Mouse (Mus musculus): ENCODE measurements around the gene Rere.
"Not testable (repeated sequence)": the region's sequence is repeated elsewhere in the genome, so short reads cannot be mapped to it uniquely, and the experiment has no call there.

Rere gene

DNA sequence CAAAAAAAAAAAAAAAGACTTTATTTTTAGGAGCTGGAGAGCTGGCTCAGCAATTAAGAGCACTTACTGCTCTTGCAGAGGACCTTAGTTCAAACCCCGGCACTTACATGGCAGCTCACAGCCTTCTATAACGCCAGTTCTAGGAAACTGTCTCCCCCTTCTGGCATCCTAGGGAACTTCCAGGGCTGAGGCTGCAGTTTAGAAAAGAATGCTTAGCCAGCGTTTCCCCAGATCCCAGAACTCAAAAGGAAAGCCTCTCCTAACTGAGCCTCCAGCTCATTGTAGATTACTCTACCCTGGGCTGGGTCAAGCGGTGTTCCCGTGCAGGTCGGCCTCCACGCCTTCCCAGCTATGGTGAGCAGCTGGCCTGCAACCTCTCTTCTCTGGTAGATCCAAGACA lies 16.5 kb upstream of the Rere start:
- DNase-seq (ENCODE audit: low read depth, low spot score): peak; percentile 51
- Histone ChIP-seq H3K36me3 (ENCODE audit: control insufficient read depth, insufficient read depth, low read length, poor library complexity, severe bottlenecking) (no peaks in the 10 kb centered on the region), H3K27me3 (ENCODE audit: control insufficient read depth, insufficient read depth, low read length, poor library complexity, severe bottlenecking) (no peaks in the 10 kb centered on the region; the same call in 1 of the 2 replicates)

DNA sequence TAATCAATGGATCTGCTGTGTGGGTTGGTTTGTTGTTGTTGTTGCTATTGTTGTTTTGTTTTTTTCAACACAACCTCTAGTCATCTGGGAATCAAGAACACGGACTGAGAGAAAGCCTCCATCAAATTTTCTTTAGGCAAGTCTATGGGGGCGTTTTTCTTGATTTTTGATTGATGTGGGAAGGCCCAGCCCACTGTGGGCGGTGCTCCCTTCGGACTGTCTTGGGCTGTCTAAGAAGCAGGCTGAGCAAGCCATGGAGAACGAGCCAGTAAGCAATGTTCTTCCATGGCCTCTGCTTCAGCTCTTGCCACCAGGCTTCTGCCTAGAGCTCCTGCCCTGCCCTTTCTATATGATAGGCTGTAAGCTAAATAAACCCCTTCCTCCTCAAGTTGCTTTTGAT lies 16.0 kb upstream of the Rere start:
- Histone ChIP-seq H3K36me3 (ENCODE audit: control insufficient read depth, insufficient read depth, low read length, poor library complexity, severe bottlenecking) (no peaks in the 10 kb centered on the region), H3K27me3 (ENCODE audit: control insufficient read depth, insufficient read depth, low read length, poor library complexity, severe bottlenecking) (no peaks in the 10 kb centered on the region; the same call in 1 of the 2 replicates)
- no peak for DNase-seq (ENCODE audit: low read depth, low spot score)

DNA sequence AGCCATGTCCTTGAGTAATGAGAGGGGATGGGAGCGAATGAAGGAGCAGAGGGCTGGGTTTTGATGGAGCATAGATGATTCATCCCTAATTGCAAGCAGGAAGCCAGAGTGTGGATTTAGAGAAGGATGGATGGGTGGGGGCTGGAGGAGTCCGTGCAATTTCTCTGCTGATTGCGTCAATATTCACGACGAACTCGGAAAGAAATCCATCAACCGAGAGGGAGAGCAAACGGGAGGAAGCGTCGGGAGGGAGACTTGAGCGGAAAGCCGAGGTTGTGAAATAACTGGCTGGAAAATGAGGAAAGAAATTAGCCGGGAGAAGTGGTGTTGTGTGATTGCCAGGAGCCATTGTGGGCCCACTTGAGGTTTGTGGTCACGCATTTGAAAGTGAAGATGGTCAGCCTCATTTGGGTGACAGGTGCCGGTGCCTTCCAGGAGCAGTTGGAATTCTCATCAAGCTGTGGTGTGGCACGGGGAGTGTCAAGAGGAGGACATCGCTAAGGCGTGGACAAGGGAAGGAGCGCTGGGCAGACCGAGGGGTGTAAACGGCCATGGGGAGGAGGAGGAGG lies 14.7 kb upstream of the Rere start:
- Histone ChIP-seq H3K36me3 (ENCODE audit: control insufficient read depth, insufficient read depth, low read length, poor library complexity, severe bottlenecking) (no peaks in the 10 kb centered on the region), H3K27me3 (ENCODE audit: control insufficient read depth, insufficient read depth, low read length, poor library complexity, severe bottlenecking) (no peaks in the 10 kb centered on the region; the same call in 1 of the 2 replicates)
- DNase-seq (ENCODE audit: low read depth, low spot score): no peak

DNA sequence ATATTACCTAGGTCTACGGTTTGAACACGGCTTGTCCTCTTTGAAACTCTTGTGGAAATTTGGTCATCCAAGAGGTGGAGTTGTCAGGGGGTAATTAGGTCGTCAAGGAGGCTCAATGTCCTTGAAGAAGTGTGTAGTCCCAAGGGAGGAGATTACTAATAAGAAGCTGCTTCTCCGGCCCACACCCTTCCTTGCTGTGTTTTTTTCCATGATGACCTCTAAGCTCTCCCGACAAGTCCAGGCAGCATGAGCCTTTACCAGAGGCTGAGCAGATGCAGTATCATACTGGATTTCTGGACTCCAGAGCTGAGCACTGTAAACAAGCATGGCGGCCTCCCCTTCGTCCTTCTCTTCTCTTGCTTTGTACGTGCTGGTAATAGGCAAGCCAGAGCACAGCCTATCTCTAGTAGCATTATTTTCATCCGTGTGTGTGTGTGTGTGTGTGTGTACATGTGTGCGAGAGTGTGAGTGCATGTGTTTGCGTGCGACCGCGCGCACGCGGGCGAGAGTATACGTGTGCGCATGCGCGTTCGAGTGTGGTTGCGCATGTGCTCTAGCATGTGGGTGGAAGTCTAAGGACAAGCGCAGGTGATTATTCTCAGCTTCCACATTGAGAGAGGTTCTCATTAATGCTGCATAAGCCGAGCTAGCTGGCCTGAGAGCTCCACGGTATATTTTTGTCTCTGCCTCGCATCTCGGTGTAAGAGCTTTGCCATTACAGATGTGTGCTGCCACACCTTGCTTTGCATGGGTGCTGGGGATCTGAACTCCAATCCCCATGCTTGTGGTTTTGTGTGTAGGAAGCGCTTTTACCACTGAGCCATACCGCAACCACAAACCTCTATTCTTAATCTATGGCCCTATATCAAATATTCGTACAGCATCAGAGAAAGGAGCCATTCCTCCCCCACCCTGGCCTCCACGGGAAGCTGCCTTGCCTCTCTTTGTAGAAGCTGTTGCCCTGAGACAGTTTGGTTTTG lies 12.5 kb upstream of the Rere start:
- DNase-seq (ENCODE audit: low read depth, low spot score): peak; percentile 50
- Histone ChIP-seq H3K36me3 (ENCODE audit: control insufficient read depth, insufficient read depth, low read length, poor library complexity, severe bottlenecking) (no peaks in the 10 kb centered on the region), H3K27me3 (ENCODE audit: control insufficient read depth, insufficient read depth, low read length, poor library complexity, severe bottlenecking) (no peaks in the 10 kb centered on the region; the same call in 1 of the 2 replicates)

DNA sequence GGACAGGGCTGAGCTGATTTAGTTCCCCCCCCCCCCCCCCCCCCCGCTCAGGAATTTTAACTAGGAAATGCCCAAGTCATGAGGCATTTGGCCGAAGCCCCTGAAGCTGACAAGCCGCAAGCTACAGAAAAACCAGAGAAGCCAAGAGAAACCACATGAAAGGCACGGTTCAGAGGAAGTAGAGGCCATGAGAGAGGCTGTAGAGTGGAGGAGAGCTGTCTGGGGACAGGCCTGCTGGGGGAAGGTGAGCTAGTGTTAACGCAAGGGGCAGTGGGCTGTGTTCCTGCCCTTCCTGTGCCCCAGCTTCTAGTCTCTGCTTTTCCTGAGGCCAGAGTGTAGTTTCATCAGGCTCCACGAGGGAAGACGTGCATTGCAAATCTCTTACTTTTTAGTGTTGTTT lies 11.8 kb upstream of the Rere start:
- DNase-seq (ENCODE audit: low read depth, low spot score): peak; percentile 44
- no peaks in the 10 kb centered on the region; the same call in 1 of the 2 replicates for H3K27me3 ChIP-seq (ENCODE audit: control insufficient read depth, insufficient read depth, low read length, poor library complexity, severe bottlenecking)
- no peaks in the 10 kb centered on the region for H3K36me3 ChIP-seq (ENCODE audit: control insufficient read depth, insufficient read depth, low read length, poor library complexity, severe bottlenecking)

DNA sequence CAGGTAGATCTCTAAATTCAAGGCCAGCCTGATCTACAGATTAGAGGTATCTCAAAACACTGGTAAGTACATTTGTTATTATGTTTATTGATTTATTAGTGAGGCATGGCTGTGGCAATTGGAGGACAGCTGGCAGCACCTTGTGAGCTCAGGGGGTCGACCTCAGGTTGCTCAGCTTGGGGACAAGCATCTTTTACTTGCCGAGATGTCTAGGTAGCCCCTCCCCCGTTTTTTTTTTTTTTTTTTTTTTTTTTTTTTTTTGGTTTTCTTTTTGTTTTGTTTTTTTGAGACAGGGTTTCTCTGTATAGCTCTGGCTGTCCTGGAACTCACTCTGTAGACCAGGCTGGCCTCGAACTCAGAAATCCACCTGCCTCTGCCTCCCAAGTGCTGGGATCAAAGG lies 10.7 kb upstream of the Rere start:
- not testable (repeated sequence) for DNase-seq (ENCODE audit: low read depth, low spot score); H3K27me3 ChIP-seq (ENCODE audit: control insufficient read depth, insufficient read depth, low read length, poor library complexity, severe bottlenecking); H3K36me3 ChIP-seq (ENCODE audit: control insufficient read depth, insufficient read depth, low read length, poor library complexity, severe bottlenecking)

DNA sequence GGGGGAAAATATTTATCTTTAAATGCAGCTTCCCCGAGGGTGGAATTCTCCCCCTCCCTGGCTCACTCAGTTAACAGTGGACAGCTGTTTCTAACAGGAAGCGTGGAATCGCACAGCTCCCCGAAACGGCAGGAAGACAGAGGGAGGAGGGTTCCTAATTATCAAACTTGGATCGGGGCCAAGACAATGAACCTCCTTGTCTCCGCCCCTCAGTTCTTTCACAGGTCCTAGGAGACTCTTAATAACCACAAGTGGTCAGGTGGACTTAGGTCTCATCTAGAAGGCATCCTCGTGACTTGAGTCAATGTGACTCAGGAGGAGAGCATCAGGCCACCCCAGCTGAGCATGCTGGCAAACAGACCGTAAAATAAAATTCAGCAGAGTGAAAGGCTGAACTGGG lies 8.7 kb upstream of the Rere start:
- Histone ChIP-seq H3K27me3 (ENCODE audit: control insufficient read depth, insufficient read depth, low read length, poor library complexity, severe bottlenecking) (no peaks in the 10 kb centered on the region; the same call in 1 of the 2 replicates), H3K36me3 (ENCODE audit: control insufficient read depth, insufficient read depth, low read length, poor library complexity, severe bottlenecking) (no peaks in the 10 kb centered on the region)
- peak; percentile 74 for DNase-seq (ENCODE audit: low read depth, low spot score)

DNA sequence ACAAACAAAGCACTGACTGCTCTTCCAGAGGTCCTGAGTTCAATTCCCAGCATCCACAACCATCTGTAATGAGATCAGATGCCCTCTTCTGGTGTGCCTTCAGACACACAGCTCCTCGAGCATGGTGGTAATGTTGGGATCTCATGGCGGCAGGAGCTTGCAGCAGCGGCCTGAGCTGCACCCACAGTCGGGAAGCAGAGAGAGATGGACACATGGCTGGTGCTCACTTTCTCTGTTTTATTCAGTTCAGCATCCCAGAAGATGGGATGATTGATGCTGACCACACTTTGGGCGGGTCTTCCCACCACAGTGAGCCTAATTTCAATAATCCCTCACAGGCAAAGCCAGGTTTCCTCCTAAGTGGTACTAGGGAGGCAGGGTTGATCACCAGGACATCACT lies 5.9 kb upstream of the Rere start:
- no peaks in the 10 kb centered on the region for H3K27me3 ChIP-seq (ENCODE audit: control insufficient read depth, insufficient read depth, low read length, poor library complexity, severe bottlenecking)
- DNase-seq (ENCODE audit: low read depth, low spot score): no peak
- no peaks in the 10 kb centered on the region for H3K36me3 ChIP-seq (ENCODE audit: control insufficient read depth, insufficient read depth, low read length, poor library complexity, severe bottlenecking)

DNA sequence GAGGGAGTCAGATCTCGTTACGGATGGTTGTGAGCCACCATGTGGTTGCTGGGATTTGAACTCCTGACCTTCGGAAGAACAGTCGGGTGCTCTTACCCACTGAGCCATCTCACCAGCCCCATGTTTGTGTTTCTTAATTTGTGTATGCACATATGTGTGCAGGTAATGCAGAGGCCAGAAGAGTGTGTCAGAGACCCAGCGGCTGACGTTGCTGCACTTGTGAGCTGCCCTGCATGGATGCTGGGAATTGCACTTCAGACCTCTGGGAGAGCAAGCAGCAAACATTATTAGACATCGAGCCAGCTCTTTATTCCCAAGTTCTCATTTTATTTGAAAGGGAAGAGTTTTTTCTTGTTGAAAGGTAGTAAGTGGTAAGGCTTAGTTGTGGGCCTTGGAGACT lies 2.1 kb upstream of the Rere start:
- not testable (repeated sequence) for H3K36me3 ChIP-seq (ENCODE audit: control insufficient read depth, insufficient read depth, low read length, poor library complexity, severe bottlenecking); H3K27me3 ChIP-seq (ENCODE audit: control insufficient read depth, insufficient read depth, low read length, poor library complexity, severe bottlenecking); DNase-seq (ENCODE audit: low read depth, low spot score)

DNA sequence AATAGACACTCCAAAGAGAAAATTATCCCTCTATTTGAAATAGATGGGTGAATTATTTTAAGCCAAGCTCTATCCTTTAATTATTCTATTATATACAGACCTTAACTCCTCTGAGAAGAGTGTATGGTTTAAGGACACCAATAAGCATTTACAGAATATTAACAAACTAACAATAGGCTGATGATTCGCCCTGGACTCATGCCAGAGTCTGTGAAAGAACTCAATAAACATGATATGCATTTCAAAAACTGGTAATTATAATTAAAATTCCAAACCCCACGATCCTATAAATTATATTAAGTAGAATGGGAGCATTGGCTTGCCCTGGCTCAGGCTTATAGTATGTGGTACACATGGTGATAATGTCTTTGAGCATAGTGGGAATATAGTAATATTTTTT lies 1.4 kb upstream of the Rere start:
- DNase-seq (ENCODE audit: low read depth, low spot score): no peak
- no peaks in the 10 kb centered on the region for H3K27me3 ChIP-seq (ENCODE audit: control insufficient read depth, insufficient read depth, low read length, poor library complexity, severe bottlenecking)
- H3K36me3 ChIP-seq (ENCODE audit: control insufficient read depth, insufficient read depth, low read length, poor library complexity, severe bottlenecking): no peaks in the 10 kb centered on the region

DNA sequence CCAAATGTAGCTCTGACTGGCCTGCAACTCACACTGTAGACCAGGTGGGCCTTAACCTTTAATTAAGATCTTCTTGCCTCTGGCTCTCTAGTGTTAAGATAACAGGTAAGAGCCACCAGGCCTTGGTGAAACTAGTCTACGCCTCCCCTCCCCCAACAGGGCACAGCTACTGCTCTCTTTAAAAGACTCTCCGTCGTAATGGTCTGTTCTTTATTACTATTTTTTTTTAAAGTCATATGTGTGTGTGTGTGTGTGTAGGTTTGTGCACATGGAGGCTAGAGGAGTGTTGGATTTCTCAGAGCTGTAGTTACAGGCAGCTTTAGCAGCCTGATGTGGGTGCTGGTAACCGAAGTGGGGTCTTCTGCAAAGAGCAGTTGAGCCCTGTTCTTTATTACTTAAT lies 987 bp upstream of the Rere start:
- no peak for DNase-seq (ENCODE audit: low read depth, low spot score)
- no peaks in the 10 kb centered on the region for H3K36me3 ChIP-seq (ENCODE audit: control insufficient read depth, insufficient read depth, low read length, poor library complexity, severe bottlenecking)

DNA sequence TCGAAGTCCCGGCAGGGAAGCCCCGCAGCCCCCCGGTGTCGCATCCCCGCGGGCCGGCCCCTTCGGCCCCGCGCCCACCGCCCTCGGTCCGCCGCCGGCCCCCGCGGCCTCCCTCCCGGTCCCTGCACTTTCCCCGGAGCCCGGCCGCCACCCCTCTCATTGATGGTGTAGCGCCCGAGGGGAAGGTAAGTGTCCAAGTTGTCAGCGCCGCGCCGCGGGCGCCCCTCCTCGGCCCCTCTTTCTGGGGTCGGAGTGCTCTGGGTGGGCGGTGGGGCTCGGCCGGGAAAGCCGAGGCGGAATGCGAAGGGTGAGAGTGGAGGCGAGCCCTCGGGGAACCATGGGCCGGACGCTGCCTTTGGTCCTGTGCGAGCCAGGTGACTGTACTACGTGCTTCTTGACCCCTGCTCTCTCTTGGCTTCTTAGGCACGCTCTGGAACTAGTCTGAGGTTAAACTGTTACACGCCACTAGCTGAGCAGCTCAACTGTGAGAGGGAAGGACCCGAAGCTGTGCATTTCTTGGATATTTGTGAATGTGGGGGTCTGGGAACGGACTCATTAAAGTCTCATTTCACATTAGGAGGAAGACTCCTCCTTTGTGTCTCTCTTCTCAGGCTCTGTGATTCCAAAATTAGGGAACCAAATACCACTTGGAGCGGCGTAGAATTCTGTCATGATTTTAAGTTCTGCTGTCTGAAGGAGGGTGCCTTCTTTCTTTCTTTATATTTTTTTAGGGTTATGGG lies 615 bp downstream of the Rere start:
- DNase-seq (ENCODE audit: low read depth, low spot score): peak; percentile 50
- Histone ChIP-seq H3K36me3 (ENCODE audit: control insufficient read depth, insufficient read depth, low read length, poor library complexity, severe bottlenecking) (no peaks in the 10 kb centered on the region), H3K27me3 (ENCODE audit: control insufficient read depth, insufficient read depth, low read length, poor library complexity, severe bottlenecking) (no peaks in the 10 kb centered on the region)

More for the DNA sequence above, 987 bp upstream of the Rere start:
- H3K27me3 ChIP-seq (ENCODE audit: control insufficient read depth, insufficient read depth, low read length, poor library complexity, severe bottlenecking): no peaks in the 10 kb centered on the region

DNA sequence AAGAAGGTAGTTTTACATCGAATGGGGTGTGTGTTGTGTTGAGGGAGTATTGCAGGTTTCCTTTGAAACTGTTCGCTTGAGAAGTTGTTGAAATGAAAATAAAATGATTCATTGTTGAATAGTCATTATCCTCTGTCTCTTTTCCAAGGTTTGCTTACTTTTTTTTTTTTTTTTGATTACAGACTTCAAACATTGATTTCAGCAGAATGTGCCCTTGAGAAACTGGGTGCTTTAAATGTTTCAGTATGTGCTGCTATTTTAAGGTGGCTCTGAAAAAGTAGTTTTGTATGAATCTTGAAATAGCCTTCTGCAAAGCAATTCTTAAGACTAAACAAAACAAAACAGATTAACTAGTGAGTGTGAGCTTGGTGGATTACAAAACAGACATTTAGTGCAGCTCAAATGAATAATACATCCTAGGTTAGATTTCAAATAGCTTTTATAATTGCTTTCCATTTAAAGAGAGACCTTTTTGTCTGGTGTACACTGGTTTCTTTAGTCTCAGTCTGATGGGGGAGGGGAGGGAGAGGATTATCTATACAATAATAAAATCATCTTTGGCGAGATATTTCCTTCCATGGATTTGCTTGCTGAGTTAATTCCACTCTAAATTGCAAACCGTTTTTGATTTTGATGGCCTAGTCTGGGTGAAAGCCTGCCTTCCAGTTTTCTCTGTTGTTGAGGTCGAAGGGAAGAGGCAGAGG lies 1.3 kb downstream of the Rere start:
- no peaks in the 10 kb centered on the region for H3K36me3 ChIP-seq (ENCODE audit: control insufficient read depth, insufficient read depth, low read length, poor library complexity, severe bottlenecking)
- DNase-seq (ENCODE audit: low read depth, low spot score): no peak
- H3K27me3 ChIP-seq (ENCODE audit: control insufficient read depth, insufficient read depth, low read length, poor library complexity, severe bottlenecking): no peaks in the 10 kb centered on the region

DNA sequence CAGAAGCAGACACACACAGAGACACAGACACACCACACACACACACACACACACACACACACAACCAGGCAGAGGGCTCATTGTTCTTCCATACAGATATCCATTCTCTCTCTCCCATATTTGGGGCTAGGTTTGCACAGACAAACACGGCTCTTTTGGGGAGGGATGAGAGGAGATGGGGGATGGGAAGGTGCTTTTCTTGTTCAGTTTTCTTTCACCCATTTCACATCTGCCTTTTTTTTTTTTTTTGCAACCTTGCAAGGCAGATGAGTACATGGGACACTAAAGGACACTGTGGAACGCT lies 1.8 kb downstream of the Rere start:
- no peak for DNase-seq (ENCODE audit: low read depth, low spot score)
- Histone ChIP-seq H3K27me3 (ENCODE audit: control insufficient read depth, insufficient read depth, low read length, poor library complexity, severe bottlenecking) (no peaks in the 10 kb centered on the region), H3K36me3 (ENCODE audit: control insufficient read depth, insufficient read depth, low read length, poor library complexity, severe bottlenecking) (no peaks in the 10 kb centered on the region)
